Mouse (Mus musculus): ENCODE measurements at regions not wholly inside any gene's neighbourhood (a gene's known extent, or its start where the extent isn't known, plus 50 kb on each side); places are given as distances from the start of the nearest gene placed in this dataset.

DNA sequence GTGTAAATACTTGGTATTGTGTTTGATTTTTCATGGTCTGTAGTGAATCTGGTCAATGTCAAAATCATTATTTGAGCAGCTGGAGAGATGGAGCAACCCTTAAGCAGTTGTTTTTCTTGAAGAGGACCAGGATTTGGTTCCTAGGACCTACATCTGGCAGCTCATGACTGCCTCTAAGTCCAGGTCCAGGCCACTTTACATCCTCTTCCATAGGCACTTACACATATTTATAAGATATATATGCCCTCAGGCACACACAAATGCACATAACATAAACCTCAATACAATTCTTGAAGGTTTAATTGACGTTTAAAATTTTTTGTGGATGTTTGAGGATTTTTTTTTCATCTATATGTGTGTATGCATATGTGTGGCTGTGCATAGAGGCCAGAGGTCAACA is 96.8 kb upstream of the Fam240b start:
- DNase-seq, result no peak
- intact Hi-C loops (cut with DNase I), result no loop called here

GRCm38 (mm10) chr13:64573711-64574110 is 76.1 kb upstream of the Fam240b start:
- no peak for DNase-seq
- intact Hi-C loops (cut with DNase I), result loop anchor here (5.0 kb wide), 1 partner anchor 126 kb away; no protein-coding TSS in a partner anchor

DNA sequence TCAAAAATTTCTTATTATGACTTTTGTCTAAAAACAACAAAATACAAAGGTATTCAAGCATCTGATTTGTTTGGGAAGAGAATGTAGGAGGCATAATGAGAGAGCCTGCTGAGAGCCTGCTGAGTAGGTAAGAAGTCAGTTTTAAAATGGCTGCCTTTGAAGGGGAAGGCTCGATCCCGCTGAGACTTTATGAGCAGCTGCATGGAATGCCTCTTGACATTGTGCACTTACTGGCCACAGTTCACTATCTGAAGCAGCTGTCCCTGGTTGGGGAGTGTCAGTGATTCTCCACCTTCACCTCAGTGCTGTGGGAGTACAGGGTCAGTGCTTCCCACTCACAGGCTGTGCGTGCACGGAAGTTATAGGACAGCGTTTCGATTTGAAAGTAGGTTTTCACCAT is 71.3 kb upstream of the Fam240b start:
- DNase-seq, result no peak
- intact Hi-C loops (cut with DNase I), result no loop called here

DNA sequence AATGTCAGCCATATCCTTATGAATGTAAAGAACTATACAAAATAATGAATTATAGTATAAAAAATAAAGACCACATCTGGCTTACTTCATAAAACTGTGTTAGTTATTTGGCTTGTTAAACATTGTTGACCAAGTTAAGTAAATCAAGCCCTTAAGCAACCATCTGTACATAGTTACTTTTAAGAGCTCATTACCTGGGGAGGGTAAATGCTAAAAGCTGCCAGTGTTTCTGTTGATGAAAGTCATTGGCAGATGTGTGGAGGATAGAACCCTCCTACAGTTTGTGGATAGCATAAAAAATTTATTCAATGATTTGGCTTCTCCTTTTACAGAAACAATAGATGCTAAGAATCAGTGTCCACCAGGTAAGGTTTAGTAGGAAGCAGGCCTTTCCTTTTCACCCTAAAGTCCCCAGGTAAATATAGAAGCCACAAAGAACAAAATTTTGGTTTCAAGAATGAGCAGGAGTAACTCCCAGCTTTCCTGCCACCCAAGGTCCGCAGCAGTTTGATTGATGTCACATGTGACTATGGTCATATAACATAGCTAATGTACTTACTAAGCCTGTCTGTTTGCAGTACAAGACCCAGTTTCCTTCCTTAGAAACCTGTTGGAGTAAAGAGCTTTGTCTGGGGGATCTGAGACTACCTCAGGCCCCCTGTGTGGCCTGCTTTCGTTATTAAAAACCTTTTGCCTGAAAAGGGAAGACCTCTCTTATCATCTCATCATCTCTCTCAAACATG is 69.5 kb upstream of the Fam240b start:
- no peak for DNase-seq
- intact Hi-C loops (cut with DNase I), result no loop called here

DNA sequence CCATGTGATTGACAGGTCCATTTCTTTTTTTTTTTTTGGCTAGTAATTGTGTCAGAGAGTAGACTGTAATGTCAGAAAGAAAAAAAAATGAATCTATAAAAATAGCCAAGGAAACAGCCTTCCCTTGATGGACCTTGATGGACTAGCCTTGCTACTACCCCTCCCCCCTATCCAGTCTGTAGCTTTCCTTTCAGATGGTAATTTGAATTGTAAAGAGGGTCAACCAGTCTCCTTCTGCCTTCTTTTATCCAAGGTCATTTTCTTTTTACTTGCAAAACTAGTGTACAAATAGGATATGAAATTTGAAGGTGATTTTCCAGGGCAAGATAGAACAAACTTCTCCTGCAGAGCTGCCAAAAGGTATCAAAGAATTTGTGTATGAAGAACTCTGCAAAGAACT is 68.2 kb upstream of the Fam240b start:
- intact Hi-C loops (cut with DNase I), result no loop called here
- DNase-seq, result no peak

Measured in heart, postnatal 36 days (tissue).